Mouse (Mus musculus) liver, embryonic 14.5 days (tissue): ENCODE data around the gene Rapgef3. TPM values are rescaled to one million over a fixed set of nuclear protein-coding genes. Genes with fewer than 3 reads are reported as not detected.

Experiments used
- ATAC-seq: fragments of 200-750 bp; cut with Nextera tagmentation; 2 replicates; pipeline ENCODE4 v1.8.0; 2017; ENCODE audit warnings: moderate number of reproducible peaks, mild to moderate bottlenecking, moderate library complexity; ENCODE audit not compliant: insufficient read depth
- DNase-seq, 3 experiments: peaks; one replicate each; pipeline ENCODE4 v3.0.0-alpha.2; 2012 to 2013; ENCODE audit warnings: low read depth in 3 of 3, low spot score in 3 of 3
- H3K27ac ChIP-seq: fragments of 300-500 bp; sonication (generic); 2 replicates; pipeline ENCODE4 v1.5.1; 2014; ENCODE audit warnings: moderate library complexity, mild to moderate bottlenecking, control low read depth, inconsistent platforms
- H3K27me3 ChIP-seq: fragments of 300-500 bp; sonication (generic); 2 replicates; pipeline ENCODE4 v1.6.1; 2014; ENCODE audit warnings: mild to moderate bottlenecking, low read length, moderate library complexity; ENCODE audit not compliant: control insufficient read depth, insufficient read depth
- H3K36me3 ChIP-seq: fragments of 300-500 bp; sonication (generic); replicated peaks from 2 replicates; pipeline ENCODE4 v1.6.1; 2014; ENCODE audit warnings: low read depth; ENCODE audit not compliant: control insufficient read depth, insufficient read depth
- H3K4me1 ChIP-seq, 2 experiments: fragments of 200-500 bp in 1 of 2; fragments of 300-500 bp in 1 of 2; sonication (generic) in 1 of 2; replicated peaks; 2 replicates each; pipeline ENCODE4 v1.6.1; 2012 to 2014; ENCODE audit warnings: antibody characterized with exemption in 1 of 2, inconsistent platforms in 1 of 2, low read length in 1 of 2; ENCODE audit not compliant: control insufficient read depth in 2 of 2, insufficient read depth in 2 of 2
- H3K4me2 ChIP-seq: fragments of 300-500 bp; sonication (generic); 2 replicates; pipeline ENCODE4 v1.6.1; 2014; ENCODE audit warnings: low read depth, mild to moderate bottlenecking, control low read depth, moderate library complexity
- H3K4me3 ChIP-seq, 2 experiments: fragments of 200-500 bp in 1 of 2; fragments of 300-500 bp in 1 of 2; sonication (generic) in 1 of 2; 2 replicates each; pipeline ENCODE4 v1.5.1; 2012 to 2014; ENCODE audit warnings: low read depth in 2 of 2, low read length in 2 of 2, mild to moderate bottlenecking in 2 of 2, control low read depth in 1 of 2, inconsistent platforms in 1 of 2, moderate library complexity in 1 of 2; ENCODE audit not compliant: insufficient read depth in 1 of 2
- H3K9ac ChIP-seq: fragments of 300-500 bp; sonication (generic); replicated peaks from 2 replicates; pipeline ENCODE4 v1.6.1; 2014; ENCODE audit warnings: mild to moderate bottlenecking, control low read depth, moderate library complexity
- H3K9me3 ChIP-seq: fragments of 300-500 bp; sonication (generic); 2 replicates; pipeline ENCODE4 v1.6.1; 2016; ENCODE audit warnings: low read length, mixed read lengths; ENCODE audit not compliant: control insufficient read depth
- CTCF ChIP-seq: IDR thresholded peaks from 2 replicates; pipeline ENCODE4 v1.5.1; 2016; ENCODE audit warnings: antibody characterized with exemption, low read depth, control low read depth
- EP300 ChIP-seq: IDR thresholded peaks from 2 replicates; pipeline ENCODE4 v1.6.1; 2016; ENCODE audit warnings: antibody characterized with exemption, low read depth
- WGBS: fragments of 180-500 bp; shearing (Covaris S2); extraction: QIAGEN DNeasy Blood & Tissue Kit; methylation state at CpG from one replicate; pipeline ENCODE4 v1.1.7; 2014; ENCODE audit not compliant: insufficient replicate concordance; 5-methylcytosine and 5-hydroxymethylcytosine counted together
- polyA plus RNA-seq, 2 experiments: library from polyadenylated mRNA; depleted of rRNA in 1 of 2; stranded (reverse) in 1 of 2; unstranded in 1 of 2; fragments of >200 nt; fragmentation: Nextera tagmentation in 1 of 2; extraction: Ambion mirVana in 1 of 2; gene quantifications; 2 replicates each; pipeline versions ENCODE4 v1.2.1 to v1.2.3; 2012 to 2014

Gene Rapgef3
- polyA plus RNA-seq, 2 experiments: 0.84 to 2.2 TPM

GRCm38 (mm10) chr15:97787799-97788667 lies 20.3 kb upstream of the Rapgef3 start:
- no peaks in the 10 kb centered on the region for H3K27me3 ChIP-seq
- 53% methylated on average over 19 of the region's 19 CpGs for WGBS
- peak overlapping the region; percentile 89; the same call in 1 of the 2 replicates for H3K9ac ChIP-seq
- TF ChIP-seq CTCF (no peak), EP300 (no peak)
- H3K9me3 ChIP-seq: no peaks in the 10 kb centered on the region
- peak overlapping the region; percentile 96 for H3K27ac ChIP-seq
- peaks cover 6% of the 10 kb centered on the region; the same call in 1 of the 2 replicates for H3K36me3 ChIP-seq
- H3K4me3 ChIP-seq: peak overlapping the region in 1 of 2 experiments; percentile 83; a peak in 1 of 4 replicates
- peaks cover 25 to 26% of the 10 kb centered on the region in 2 experiments for H3K4me1 ChIP-seq
- H3K4me2 ChIP-seq: peak overlapping the region; percentile 74
- no peak for ATAC-seq
- DNase-seq: no peak

- H3K27ac ChIP-seq: peak overlapping the region; percentile 96
Observed at GRCm38 (mm10) chr15:97787148-97787798, 19.5 kb upstream of the Rapgef3 start.

GRCm38 (mm10) chr15:97786412-97787112 lies 18.8 kb upstream of the Rapgef3 start:
- Histone ChIP-seq H3K4me2 (peak overlapping the region; percentile 74), H3K9ac (peak overlapping the region; percentile 89), H3K27me3 (peaks cover 8% of the 10 kb centered on the region), H3K4me1 (peaks cover 25 to 35% of the 10 kb centered on the region in 2 experiments), H3K27ac (peak overlapping the region; percentile 96), H3K9me3 (no peaks in the 10 kb centered on the region), H3K4me3 (peak overlapping the region; percentile 83 to 91), H3K36me3 (peaks cover 4% of the 10 kb centered on the region; the same call in 1 of the 2 replicates)
- TF ChIP-seq CTCF: no peak
- peak; percentile 41 for TF ChIP-seq EP300
- ATAC-seq (peak; percentile 2; the same call in 1 of the 2 replicates), DNase-seq (peak; percentile 76 to 81 (median 79))
- WGBS: 11% methylated on average over 10 of the region's 10 CpGs

More at GRCm38 (mm10) chr15:97787148-97787798, 19.5 kb upstream of the Rapgef3 start:
- Histone ChIP-seq H3K4me2 (peak overlapping the region; percentile 74), H3K4me3 (peak overlapping the region; percentile 11 to 83; a peak in 3 of 4 replicates), H3K9me3 (no peaks in the 10 kb centered on the region), H3K4me1 (peaks cover 25 to 32% of the 10 kb centered on the region in 2 experiments), H3K36me3 (peaks cover 6% of the 10 kb centered on the region; the same call in 1 of the 2 replicates), H3K27me3 (peaks cover 4% of the 10 kb centered on the region), H3K9ac (peak overlapping the region; percentile 89)
- TF ChIP-seq CTCF (no peak), EP300 (no peak)
- DNase-seq (no peak), ATAC-seq (no peak)
- 39% methylated on average over 7 of the region's 7 CpGs for WGBS

- TF ChIP-seq EP300 (peak; percentile 60), CTCF (peak; percentile 63)
- peak overlapping the region; percentile 96 for H3K27ac ChIP-seq
- peaks cover 8% of the 10 kb centered on the region for H3K27me3 ChIP-seq
- H3K36me3 ChIP-seq: no peaks in the 10 kb centered on the region; the same call in 1 of the 2 replicates
- H3K4me1 ChIP-seq: peaks cover 25 to 35% of the 10 kb centered on the region in 2 experiments
- peak overlapping the region; percentile 74 for H3K4me2 ChIP-seq
- H3K9ac ChIP-seq: peak overlapping the region; percentile 89
- peak overlapping the region; percentile 83 to 91 for H3K4me3 ChIP-seq
- no peaks in the 10 kb centered on the region for H3K9me3 ChIP-seq
- DNase-seq: peak; percentile 73 to 78 (median 74)
- WGBS: 26% methylated on average over 9 of the region's 9 CpGs
- peak; percentile 78 for ATAC-seq
Observed at GRCm38 (mm10) chr15:97785731-97786411, 18.1 kb upstream of the Rapgef3 start.
